Mouse (Mus musculus): ENCODE measurements around the gene Pnmt. TPM values are rescaled to one million over a fixed set of nuclear protein-coding genes. Genes with fewer than 3 reads are reported as not detected.

The Pnmt gene
- total and polyA plus RNA-seq, 3 experiments, result not detected

DNA sequence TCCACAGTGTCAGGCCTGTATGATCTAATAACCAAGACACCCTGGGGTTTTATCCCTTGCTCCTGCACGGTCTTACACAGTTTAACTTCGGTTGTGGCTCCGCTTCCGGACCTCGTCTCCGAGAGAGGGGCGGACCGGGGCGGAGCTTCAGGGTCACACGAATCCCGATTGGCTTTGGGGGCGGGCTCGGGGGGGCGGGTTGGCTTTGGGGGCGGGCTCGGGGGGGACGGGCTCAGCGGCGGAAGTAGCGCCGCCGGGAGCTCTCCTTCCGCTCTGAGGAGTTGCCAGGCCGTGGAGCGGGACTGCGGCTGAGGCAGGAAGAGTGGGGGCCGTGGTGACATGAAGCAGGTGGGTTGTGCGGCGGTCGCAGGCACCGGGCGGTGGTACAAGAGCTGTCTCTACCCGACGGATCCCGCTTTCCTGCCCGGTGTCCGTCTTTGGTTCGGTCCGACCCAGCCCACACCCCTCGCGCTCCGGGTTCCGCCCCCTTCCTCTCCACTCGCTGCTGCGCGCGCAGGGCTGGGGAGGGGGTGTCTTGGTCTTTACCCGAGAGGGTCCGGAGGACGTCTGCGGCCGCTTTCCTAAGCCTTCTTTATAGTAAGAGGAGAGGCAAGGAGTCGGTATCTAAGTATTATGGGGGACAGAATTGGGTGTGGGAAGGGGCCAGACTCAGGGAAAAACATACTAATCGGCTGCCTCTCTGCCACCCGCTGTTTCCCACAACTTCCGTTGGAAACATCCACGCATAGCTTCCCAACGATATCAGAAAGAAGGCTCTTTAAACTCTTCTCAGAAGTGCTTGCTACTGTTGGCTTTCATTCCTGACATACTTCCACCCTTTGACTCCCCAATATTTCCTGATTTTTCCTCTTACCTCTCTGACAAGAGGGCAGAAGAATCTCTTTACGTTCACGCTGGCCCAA is 27.8 kb upstream of the Pnmt start, which contains the start of gene Stard3:
Gene Stard3, plus strand, starts transcription at position 208 of the 923 bp plus-strand sequence.
- dilution Hi-C loops (cut with MboI; ENCODE audit: extremely low pct_ligation_motif_present, extremely low pct_unique_long_range_greater_than_20kb, low sequenced_read_pairs), result no loop called here
- Histone ChIP-seq H3K27ac (ENCODE audit: insufficient read depth, low read depth) (peak within 1 kb of the TSS; percentile 70), H3K27me3 (replicated peaks) (peaks cover 34% of the 10 kb centered on the region), H3K4me2 (ENCODE audit: insufficient read depth, low read depth, poor library complexity, severe bottlenecking) (peak within 1 kb of the TSS; percentile 87), H3K36me3 (replicated peaks in 1 of 2; ENCODE audit: control insufficient read depth in 1 of 2, insufficient read depth in 1 of 2, low read length in 1 of 2) (peaks cover 0 to 35% of the 10 kb centered on the region in 2 experiments), H3K4me3 (replicated peaks in 1 of 3; ENCODE audit: low read depth in 2 of 3, low read length in 2 of 3, poor library complexity in 1 of 3) (peak within 1 kb of the TSS; percentile 67 to 97 (median 80)), H3K9ac (ENCODE audit: insufficient read depth, low read depth) (peak within 1 kb of the TSS; percentile 69), H3K79me2 (replicated peaks; ENCODE audit: control insufficient read depth, extremely low read depth, insufficient read depth, poor library complexity, severe bottlenecking) (peaks cover 11% of the 10 kb centered on the region), H3K4me1 (ENCODE audit: control insufficient read depth in 1 of 2, insufficient read depth in 2 of 2) (peaks cover 11 to 54% of the 10 kb centered on the region in 2 experiments), H3K9me3 (replicated peaks; ENCODE audit: low read length) (no peaks in the 10 kb centered on the region)
- in situ Hi-C loops (cut with MboI; ENCODE audit: low pct_ligation_motif_present, low pct_unique_long_range_greater_than_20kb, low sequenced_read_pairs), result loop anchor here (5.0 kb wide), 2 partner anchors 34 to 89 kb away; partner anchors contain the start of gene Grb7
- TF ChIP-seq CTCF (conservative IDR thresholded peaks at IDR 0.05 in 1 of 2, IDR thresholded peaks at IDR 0.05 in 1 of 2; ENCODE audit: low read depth in 2 of 2, low read length in 2 of 2), result no peak
- peak; percentile 83 for TF ChIP-seq NRF1 (IDR thresholded peaks at IDR 0.05; ENCODE audit: low read depth, low read length)
- no peak for TF ChIP-seq UBTF (IDR thresholded peaks at IDR 0.05; ENCODE audit: low read depth, low read length)
- no peak for TF ChIP-seq RCOR1 (conservative IDR thresholded peaks at IDR 0.05; ENCODE audit: low read depth, low read length)
- peak; percentile 13; the same call in 1 of the 2 replicates for TF ChIP-seq BHLHE40 (IDR thresholded peaks at IDR 0.05; ENCODE audit: low read depth, low read length)
- peak; percentile 77; the same call in 1 of the 2 replicates for TF ChIP-seq KAT2A (IDR thresholded peaks at IDR 0.05; ENCODE audit: insufficient replicate concordance, low read length)
- peak; percentile 67 for TF ChIP-seq MEF2A (IDR thresholded peaks at IDR 0.05; ENCODE audit: borderline replicate concordance, low read depth, low read length)
- TF ChIP-seq GABPA (IDR thresholded peaks at IDR 0.05; ENCODE audit: insufficient replicate concordance, low read depth, low read length), result no peak; the same call in 1 of the 2 replicates
- peak; percentile 93 for TF ChIP-seq TBP (conservative IDR thresholded peaks at IDR 0.05; ENCODE audit: low read depth, low read length)
- peak; percentile 64 for TF ChIP-seq MAX (IDR thresholded peaks at IDR 0.05; ENCODE audit: low read length)
- no peak for TF ChIP-seq ZNF384 (IDR thresholded peaks at IDR 0.05; ENCODE audit: low read depth, low read length)
- TF ChIP-seq ZC3H11A (IDR thresholded peaks at IDR 0.05; ENCODE audit: low read depth, low read length), result no peak
- TF ChIP-seq SMC3 (IDR thresholded peaks at IDR 0.05; ENCODE audit: low read depth, low read length), result no peak
- TF ChIP-seq ELF1 (IDR thresholded peaks at IDR 0.05; ENCODE audit: low read depth, low read length), result peak; percentile 78
- TF ChIP-seq ZKSCAN1 (IDR thresholded peaks at IDR 0.05; ENCODE audit: borderline replicate concordance, low read depth, low read length), result no peak
- no peak for TF ChIP-seq ETS1 (conservative IDR thresholded peaks at IDR 0.05; ENCODE audit: low read depth, low read length)
- peak; percentile 93 for TF ChIP-seq SIN3A (IDR thresholded peaks at IDR 0.05; ENCODE audit: low read length)
- TF ChIP-seq NELFE (IDR thresholded peaks at IDR 0.05; ENCODE audit: low read depth, low read length), result peak; percentile 92
- no peak for TF ChIP-seq USF2 (conservative IDR thresholded peaks at IDR 0.05; ENCODE audit: low read depth, low read length)
- TF ChIP-seq POLR2A (IDR thresholded peaks at IDR 0.05; ENCODE audit: low read depth, low read length), result peak; percentile 96
- peak; percentile 40; the same call in 1 of the 2 replicates for TF ChIP-seq TCF12 (IDR thresholded peaks at IDR 0.05; ENCODE audit: low read depth, low read length)
- TF ChIP-seq ZMIZ1 (IDR thresholded peaks at IDR 0.05; ENCODE audit: low read depth, low read length), result peak; percentile 20
- TF ChIP-seq IRF4 (IDR thresholded peaks at IDR 0.05; ENCODE audit: low read depth, low read length), result peak; percentile 51; the same call in 1 of the 2 replicates
- peak; percentile 82; the same call in 1 of the 2 replicates for TF ChIP-seq MXI1 (IDR thresholded peaks at IDR 0.05; ENCODE audit: low read depth, low read length)
- peak; percentile 91 for TF ChIP-seq HCFC1 (IDR thresholded peaks at IDR 0.05; ENCODE audit: low read depth, low read length)
- TF ChIP-seq CHD2 (IDR thresholded peaks at IDR 0.05; ENCODE audit: low read length), result peak; percentile 26; the same call in 1 of the 2 replicates
- TF ChIP-seq JUN (IDR thresholded peaks at IDR 0.05; ENCODE audit: insufficient read depth, low read depth, low read length), result peak; percentile 9; the same call in 1 of the 2 replicates
- TF ChIP-seq MAZ (IDR thresholded peaks at IDR 0.05; ENCODE audit: low read depth, low read length), result peak; percentile 91
- no peak for TF ChIP-seq MAFK (IDR thresholded peaks at IDR 0.05; ENCODE audit: insufficient replicate concordance, low read length)
- peak; percentile 66; the same call in 1 of the 2 replicates for TF ChIP-seq CHD1 (IDR thresholded peaks at IDR 0.05; ENCODE audit: low read depth, low read length)
- no peak for TF ChIP-seq PAX5 (IDR thresholded peaks at IDR 0.05; ENCODE audit: low read length)
- TF ChIP-seq MYC (IDR thresholded peaks at IDR 0.05; ENCODE audit: low read depth, low read length), result no peak
- TF ChIP-seq RAD21 (IDR thresholded peaks at IDR 0.05; ENCODE audit: low read depth, low read length), result no peak
- TF ChIP-seq POLR2AphosphoS2 (IDR thresholded peaks at IDR 0.05; ENCODE audit: low read depth, low read length), result peak; percentile 83; the same call in 1 of the 2 replicates
- peak; percentile 96 for DNase-seq (ENCODE audit: extremely low read depth)

All from CH12.LX (cell line).